Mouse (Mus musculus): ENCODE results near the gene Sult6b2. TPM values are rescaled to one million over a fixed set of nuclear protein-coding genes. Genes with fewer than 3 reads are reported as not detected.

Sult6b2 gene
- 0.19 and 0.28 TPM in 2 replicates for polyA plus RNA-seq (2014; fragmentation: Nextera tagmentation; extraction: Ambion mirVana)

DNA sequence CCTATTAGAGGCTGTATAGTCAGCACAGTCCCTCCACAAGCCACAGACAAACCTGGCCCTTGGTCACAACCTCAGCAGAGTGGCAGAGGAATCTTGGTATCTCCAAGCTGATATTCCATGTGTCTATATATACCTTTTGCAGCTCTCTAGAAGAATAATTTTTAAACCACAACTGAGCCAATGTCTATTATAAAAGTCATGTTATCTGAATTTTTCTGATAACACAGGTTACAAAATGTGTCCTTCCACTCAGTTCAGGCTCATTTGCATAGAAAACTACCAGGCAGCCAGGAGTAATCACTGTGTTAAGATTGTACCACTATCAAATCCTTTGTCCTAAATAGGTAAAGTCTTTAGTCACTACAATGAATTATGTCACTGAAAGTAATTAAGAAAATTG is at the start of gene Sult6b2:
Sult6b2 (minus strand) TSS at position 101 of the 400 bp plus-strand sequence.
- ATAC-seq (replicated peaks; ENCODE audit: low FRiP score, low TSS enrichment, low read depth) = no peak
- Histone ChIP-seq H3K27me3 (replicated peaks; ENCODE audit: control insufficient read depth, insufficient read depth, low read length) (no peaks in the 10 kb centered on the region), H3K9ac (ENCODE audit: low read length) (no peak within 1 kb of the TSS), H3K4me1 (replicated peaks; ENCODE audit: control insufficient read depth, insufficient read depth, low read length) (peaks cover 7% of the 10 kb centered on the region; the same call in 1 of the 2 replicates), H3K4me2 (ENCODE audit: low read length) (no peak within 1 kb of the TSS), H3K36me3 (ENCODE audit: control insufficient read depth, insufficient read depth, low read length) (no peaks in the 10 kb centered on the region), H3K4me3 (ENCODE audit: low read depth, low read length) (no peak within 1 kb of the TSS), H3K27ac (ENCODE audit: low read depth) (no peak within 1 kb of the TSS), H3K9me3 (ENCODE audit: control insufficient read depth, low read length) (no peaks in the 10 kb centered on the region)
- no peak for DNase-seq (ENCODE audit: low spot score)

DNA sequence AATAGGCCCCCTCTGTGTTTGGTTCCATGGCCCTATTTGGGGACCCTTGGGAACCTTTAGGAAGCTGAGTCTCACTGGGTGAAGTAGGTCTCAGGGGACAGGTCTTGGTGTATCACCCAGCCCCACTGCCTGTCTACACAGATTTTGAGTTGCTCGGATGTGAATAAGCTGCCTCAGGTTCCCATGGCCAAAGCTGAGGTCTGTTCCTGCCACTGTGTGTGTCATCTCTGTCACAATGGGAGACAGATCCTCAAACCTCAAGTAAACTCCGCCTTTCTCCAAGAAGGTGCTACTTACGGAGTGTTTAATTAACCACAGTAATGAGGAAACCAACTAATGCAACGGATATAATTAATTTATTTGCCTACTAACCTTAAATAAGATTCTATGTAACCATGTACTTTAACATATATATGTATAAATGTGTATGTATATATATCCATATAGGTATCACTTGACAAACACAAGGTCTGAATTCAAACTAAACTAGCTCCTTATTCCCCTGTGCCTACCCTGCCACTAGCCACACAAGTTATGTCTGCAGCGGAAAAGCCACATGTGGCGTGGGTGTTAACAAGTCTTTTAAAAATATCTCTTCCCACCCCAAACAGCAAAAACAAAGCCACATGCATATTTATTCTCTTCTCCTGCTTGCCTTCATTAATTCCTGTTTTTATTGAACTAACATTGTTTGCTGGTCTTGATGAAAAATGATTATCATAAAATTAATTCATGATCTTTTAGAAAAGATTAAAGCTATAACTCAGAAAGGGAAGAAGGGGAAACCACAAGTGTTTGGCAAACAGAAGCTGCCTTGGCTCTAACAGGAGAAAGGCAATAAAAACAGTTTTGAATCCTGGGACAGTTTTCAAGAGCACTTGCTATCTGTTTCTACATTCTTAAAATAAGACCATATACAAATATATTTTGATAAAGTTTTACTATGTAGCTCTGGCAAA is 48.4 kb upstream of the Sult6b2 start:
- Histone ChIP-seq H3K4me3 (ENCODE audit: low read depth, low read length) (no peak overlapping the region), H3K9me3 (ENCODE audit: control insufficient read depth, low read length) (no peaks in the 10 kb centered on the region), H3K9ac (ENCODE audit: low read length) (no peak overlapping the region), H3K27ac (ENCODE audit: low read depth) (no peak overlapping the region), H3K27me3 (replicated peaks; ENCODE audit: control insufficient read depth, insufficient read depth, low read length) (no peaks in the 10 kb centered on the region), H3K4me1 (replicated peaks; ENCODE audit: control insufficient read depth, insufficient read depth, low read length) (no peaks in the 10 kb centered on the region; the same call in none of the 2 replicates), H3K36me3 (ENCODE audit: control insufficient read depth, insufficient read depth, low read length) (no peaks in the 10 kb centered on the region), H3K4me2 (ENCODE audit: low read length) (no peak overlapping the region)
- 88% methylated on average over 6 of the region's 6 CpGs for WGBS
- ATAC-seq (replicated peaks; ENCODE audit: low FRiP score, low TSS enrichment, low read depth) (no peak), DNase-seq (ENCODE audit: low spot score) (peak; percentile 32)

- ATAC-seq (replicated peaks; ENCODE audit: low FRiP score, low TSS enrichment, low read depth) = no peak
- Histone ChIP-seq H3K27ac (ENCODE audit: low read depth) (no peak overlapping the region), H3K4me1 (replicated peaks; ENCODE audit: control insufficient read depth, insufficient read depth, low read length) (no peaks in the 10 kb centered on the region), H3K4me2 (ENCODE audit: low read length) (no peak overlapping the region), H3K36me3 (ENCODE audit: control insufficient read depth, insufficient read depth, low read length) (no peaks in the 10 kb centered on the region), H3K27me3 (replicated peaks; ENCODE audit: control insufficient read depth, insufficient read depth, low read length) (no peaks in the 10 kb centered on the region), H3K4me3 (ENCODE audit: low read depth, low read length) (no peak overlapping the region), H3K9me3 (ENCODE audit: control insufficient read depth, low read length) (no peaks in the 10 kb centered on the region), H3K9ac (ENCODE audit: low read length) (no peak overlapping the region)
- DNase-seq (ENCODE audit: low spot score) = no peak
- 90% methylated on average over 8 of the region's 8 CpGs for WGBS
These were observed 46.1 kb upstream of the Sult6b2 start for GRCm38 (mm10) chr6:142850436-142850835.

DNA sequence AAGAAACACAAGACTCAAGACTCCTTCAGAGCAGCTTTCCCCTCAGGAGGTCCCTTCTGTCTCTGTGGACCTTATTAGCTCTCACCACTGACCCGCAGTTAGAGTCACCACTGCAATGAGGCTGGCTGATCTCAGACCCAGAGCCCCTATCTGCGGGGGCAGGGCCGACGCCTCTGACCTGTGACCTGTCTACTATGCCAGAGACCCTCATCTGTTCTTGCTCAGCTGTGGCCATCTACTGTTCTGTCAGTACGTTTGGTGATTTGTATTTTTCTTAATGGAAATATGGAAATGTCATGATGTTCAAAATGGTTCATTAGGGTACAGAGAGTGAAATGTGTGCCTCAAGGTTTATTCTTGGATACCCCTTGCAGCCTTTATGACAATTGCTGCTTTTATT is 45.0 kb upstream of the Sult6b2 start:
- Histone ChIP-seq H3K4me3 (ENCODE audit: low read depth, low read length) (no peak overlapping the region), H3K27me3 (replicated peaks; ENCODE audit: control insufficient read depth, insufficient read depth, low read length) (no peaks in the 10 kb centered on the region), H3K9ac (ENCODE audit: low read length) (no peak overlapping the region), H3K27ac (ENCODE audit: low read depth) (no peak overlapping the region), H3K36me3 (ENCODE audit: control insufficient read depth, insufficient read depth, low read length) (no peaks in the 10 kb centered on the region), H3K4me2 (ENCODE audit: low read length) (no peak overlapping the region), H3K4me1 (replicated peaks; ENCODE audit: control insufficient read depth, insufficient read depth, low read length) (no peaks in the 10 kb centered on the region), H3K9me3 (ENCODE audit: control insufficient read depth, low read length) (no peaks in the 10 kb centered on the region)
- WGBS = 36% methylated on average over 5 of the region's 5 CpGs
- ATAC-seq (replicated peaks; ENCODE audit: low FRiP score, low TSS enrichment, low read depth) (no peak), DNase-seq (ENCODE audit: low spot score) (no peak)

- 83% methylated on average over 8 of the region's 8 CpGs for WGBS
- ATAC-seq (replicated peaks; ENCODE audit: low FRiP score, low TSS enrichment, low read depth) = no peak
These were observed 43.8 kb upstream of the Sult6b2 start for GRCm38 (mm10) chr6:142847914-142848674.

DNA sequence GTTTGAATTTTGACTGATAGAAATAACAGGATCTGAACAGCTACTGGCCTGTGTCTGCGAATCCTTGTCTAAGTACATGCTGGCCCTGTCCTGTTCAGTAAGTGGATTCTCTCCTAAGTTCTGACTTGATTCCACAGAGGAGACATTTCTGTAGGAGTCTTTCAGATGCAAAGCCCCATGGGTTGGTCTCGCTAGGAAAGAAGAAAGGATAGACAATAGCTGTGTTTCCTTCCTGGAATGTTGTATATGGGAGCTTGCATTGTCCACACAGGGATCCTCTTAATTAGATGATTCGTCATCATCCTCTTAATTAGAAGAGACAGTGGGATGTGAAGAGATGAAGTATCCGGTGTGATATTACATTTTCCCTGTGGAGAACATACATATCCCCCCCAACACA is 42.6 kb upstream of the Sult6b2 start:
- no peaks in the 10 kb centered on the region for H3K36me3 ChIP-seq (ENCODE audit: control insufficient read depth, insufficient read depth, low read length)
- WGBS = 82% methylated on average over 4 of the region's 4 CpGs
- peak; percentile 21 for DNase-seq (ENCODE audit: low spot score)

More at GRCm38 (mm10) chr6:142847914-142848674, 43.8 kb upstream of the Sult6b2 start:
- Histone ChIP-seq H3K4me2 (ENCODE audit: low read length) (no peak overlapping the region), H3K27me3 (replicated peaks; ENCODE audit: control insufficient read depth, insufficient read depth, low read length) (no peaks in the 10 kb centered on the region), H3K27ac (ENCODE audit: low read depth) (no peak overlapping the region), H3K4me1 (replicated peaks; ENCODE audit: control insufficient read depth, insufficient read depth, low read length) (no peaks in the 10 kb centered on the region), H3K9me3 (ENCODE audit: control insufficient read depth, low read length) (no peaks in the 10 kb centered on the region), H3K9ac (ENCODE audit: low read length) (no peak overlapping the region), H3K36me3 (ENCODE audit: control insufficient read depth, insufficient read depth, low read length) (no peaks in the 10 kb centered on the region), H3K4me3 (ENCODE audit: low read depth, low read length) (no peak overlapping the region)
- DNase-seq (ENCODE audit: low spot score) = no peak

GRCm38 (mm10) chr6:142845066-142845465 is 40.8 kb upstream of the Sult6b2 start:
- no peak for ATAC-seq (replicated peaks; ENCODE audit: low FRiP score, low TSS enrichment, low read depth)
- H3K27ac ChIP-seq (ENCODE audit: low read depth) = no peak overlapping the region
- 83% methylated on average over 4 of the region's 4 CpGs for WGBS

More for the DNA sequence above, 42.6 kb upstream of the Sult6b2 start:
- H3K9ac ChIP-seq (ENCODE audit: low read length) = no peak overlapping the region
- no peak for ATAC-seq (replicated peaks; ENCODE audit: low FRiP score, low TSS enrichment, low read depth)
- no peak overlapping the region for H3K4me3 ChIP-seq (ENCODE audit: low read depth, low read length)
- H3K27me3 ChIP-seq (replicated peaks; ENCODE audit: control insufficient read depth, insufficient read depth, low read length) = no peaks in the 10 kb centered on the region
- no peak overlapping the region for H3K27ac ChIP-seq (ENCODE audit: low read depth)
- H3K4me2 ChIP-seq (ENCODE audit: low read length) = no peak overlapping the region
- no peaks in the 10 kb centered on the region for H3K4me1 ChIP-seq (replicated peaks; ENCODE audit: control insufficient read depth, insufficient read depth, low read length)
- no peaks in the 10 kb centered on the region for H3K9me3 ChIP-seq (ENCODE audit: control insufficient read depth, low read length)

DNA sequence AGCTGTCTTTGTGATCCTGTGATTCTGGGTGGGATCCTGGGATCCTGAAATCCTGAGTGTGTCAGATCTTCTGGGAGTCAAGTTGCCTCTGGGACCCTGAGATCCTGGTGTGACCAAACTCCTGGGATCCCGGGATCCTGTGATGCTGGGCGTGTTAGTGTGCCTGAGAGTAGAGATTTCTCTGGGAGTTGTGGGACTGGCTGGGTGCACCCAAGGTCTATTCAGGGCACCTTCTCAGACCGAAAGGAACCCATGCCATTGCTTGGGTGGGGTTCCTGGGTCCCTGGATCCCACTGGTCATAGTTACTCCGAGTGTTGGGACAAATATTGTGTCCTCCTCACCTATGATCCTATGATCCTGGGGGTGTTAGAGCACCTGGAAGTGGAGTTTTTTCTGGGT is 39.8 kb upstream of the Sult6b2 start:
- ATAC-seq (replicated peaks; ENCODE audit: low FRiP score, low TSS enrichment, low read depth) = no peak
- H3K9me3 ChIP-seq (ENCODE audit: control insufficient read depth, low read length) = no peaks in the 10 kb centered on the region

More at GRCm38 (mm10) chr6:142845066-142845465, 40.8 kb upstream of the Sult6b2 start:
- Histone ChIP-seq H3K9ac (ENCODE audit: low read length) (no peak overlapping the region), H3K27me3 (replicated peaks; ENCODE audit: control insufficient read depth, insufficient read depth, low read length) (no peaks in the 10 kb centered on the region), H3K4me1 (replicated peaks; ENCODE audit: control insufficient read depth, insufficient read depth, low read length) (no peaks in the 10 kb centered on the region), H3K4me3 (ENCODE audit: low read depth, low read length) (no peak overlapping the region), H3K4me2 (ENCODE audit: low read length) (no peak overlapping the region), H3K9me3 (ENCODE audit: control insufficient read depth, low read length) (no peaks in the 10 kb centered on the region), H3K36me3 (ENCODE audit: control insufficient read depth, insufficient read depth, low read length) (no peaks in the 10 kb centered on the region)
- DNase-seq (ENCODE audit: low spot score) = no peak

More for the DNA sequence above, 39.8 kb upstream of the Sult6b2 start:
- H3K4me1 ChIP-seq (replicated peaks; ENCODE audit: control insufficient read depth, insufficient read depth, low read length) = no peaks in the 10 kb centered on the region
- no peaks in the 10 kb centered on the region for H3K27me3 ChIP-seq (replicated peaks; ENCODE audit: control insufficient read depth, insufficient read depth, low read length)
- H3K9ac ChIP-seq (ENCODE audit: low read length) = no peak overlapping the region
- H3K27ac ChIP-seq (ENCODE audit: low read depth) = no peak overlapping the region
- peak; percentile 16 for DNase-seq (ENCODE audit: low spot score)
- H3K4me2 ChIP-seq (ENCODE audit: low read length) = no peak overlapping the region
- no peak overlapping the region for H3K4me3 ChIP-seq (ENCODE audit: low read depth, low read length)
- WGBS = 89% methylated on average over 4 of the region's 4 CpGs
- H3K36me3 ChIP-seq (ENCODE audit: control insufficient read depth, insufficient read depth, low read length) = no peaks in the 10 kb centered on the region
